Mouse (Mus musculus): ENCODE measurements at regions not wholly inside any gene's neighbourhood (a gene's known extent, or its start where the extent isn't known, plus 50 kb on each side); places are given as distances from the start of the nearest gene placed in this dataset.

- H3K4me3 ChIP-seq = no peak overlapping the region
- 78% methylated on average over 4 of the region's 4 CpGs for WGBS
- H3K4me1 ChIP-seq (replicated peaks) = no peaks in the 10 kb centered on the region; the same call in 1 of the 2 replicates
- ATAC-seq (ENCODE audit: low FRiP score, low read depth) = no peak
- H3K27ac ChIP-seq (replicated peaks) = no peak overlapping the region
- H3K27me3 ChIP-seq = 0 out of 2 replicates have a peak, but pooled peaks cover 4% of the 10 kb centered on the region
- no peaks in the 10 kb centered on the region for H3K36me3 ChIP-seq
- no peaks in the 10 kb centered on the region for H3K9me3 ChIP-seq
- H3K4me2 ChIP-seq = no peak overlapping the region
- no peak overlapping the region for H3K9ac ChIP-seq
Measured at GRCm38 (mm10) chr5:119739386-119739785, 68.9 kb downstream of the Tbx3 start.

- Histone ChIP-seq H3K4me2 (no peak overlapping the region), H3K27ac (replicated peaks) (no peak overlapping the region), H3K27me3 (0 out of 2 replicates have a peak, but pooled peaks cover 4% of the 10 kb centered on the region), H3K4me3 (no peak overlapping the region), H3K4me1 (replicated peaks) (no peaks in the 10 kb centered on the region; the same call in 1 of the 2 replicates), H3K9ac (no peak overlapping the region), H3K36me3 (no peaks in the 10 kb centered on the region), H3K9me3 (no peaks in the 10 kb centered on the region)
- ATAC-seq (ENCODE audit: low FRiP score, low read depth) = no peak; the same call in 1 of the 2 replicates
- WGBS = 3% methylated on average over 6 of the region's 6 CpGs
Measured at GRCm38 (mm10) chr5:119741116-119741515, 70.6 kb downstream of the Tbx3 start.

GRCm38 (mm10) chr5:119743733-119744132 lies 73.3 kb downstream of the Tbx3 start:
- H3K9ac ChIP-seq = no peak overlapping the region
- H3K4me2 ChIP-seq = no peak overlapping the region
- no peaks in the 10 kb centered on the region for H3K9me3 ChIP-seq
- no peak overlapping the region for H3K4me3 ChIP-seq
- H3K27me3 ChIP-seq = peaks cover 24% of the 10 kb centered on the region
- WGBS = 83% methylated on average over 10 of the region's 10 CpGs
- peaks cover 5% of the 10 kb centered on the region for H3K4me1 ChIP-seq (replicated peaks)
- H3K27ac ChIP-seq (replicated peaks) = no peak overlapping the region
- ATAC-seq (ENCODE audit: low FRiP score, low read depth) = no peak
- H3K36me3 ChIP-seq = no peaks in the 10 kb centered on the region

GRCm38 (mm10) chr5:119747038-119747437 lies 76.6 kb downstream of the Tbx3 start:
- Histone ChIP-seq H3K9ac (no peak overlapping the region), H3K27me3 (peaks cover 51% of the 10 kb centered on the region), H3K9me3 (no peaks in the 10 kb centered on the region), H3K4me1 (replicated peaks) (peaks cover 10% of the 10 kb centered on the region), H3K4me3 (no peak overlapping the region), H3K36me3 (no peaks in the 10 kb centered on the region), H3K27ac (replicated peaks) (no peak overlapping the region), H3K4me2 (no peak overlapping the region)
- no peak for ATAC-seq (ENCODE audit: low FRiP score, low read depth)
- 76% methylated on average over 10 of the region's 10 CpGs for WGBS

- Histone ChIP-seq H3K27me3 (peaks cover 51% of the 10 kb centered on the region), H3K36me3 (no peaks in the 10 kb centered on the region), H3K4me1 (replicated peaks) (peaks cover 10% of the 10 kb centered on the region), H3K9ac (no peak overlapping the region), H3K4me2 (peak overlapping the region; percentile 45), H3K4me3 (peak overlapping the region; percentile 19; the same call in 1 of the 2 replicates), H3K9me3 (no peaks in the 10 kb centered on the region), H3K27ac (replicated peaks) (no peak overlapping the region)
- WGBS = under 1% methylated on average over 21 of the region's 21 CpGs
- ATAC-seq (ENCODE audit: low FRiP score, low read depth) = no peak
Measured at GRCm38 (mm10) chr5:119748667-119749066, 78.2 kb downstream of the Tbx3 start.

GRCm38 (mm10) chr5:119749153-119749552 lies 78.7 kb downstream of the Tbx3 start:
- H3K27ac ChIP-seq (replicated peaks) = no peak overlapping the region
- peak overlapping the region; percentile 45 for H3K4me2 ChIP-seq
- no peaks in the 10 kb centered on the region for H3K9me3 ChIP-seq
- no peaks in the 10 kb centered on the region for H3K36me3 ChIP-seq
- ATAC-seq (ENCODE audit: low FRiP score, low read depth) = no peak
- WGBS = 7% methylated on average over 14 of the region's 17 CpGs
- H3K4me1 ChIP-seq (replicated peaks) = peaks cover 10% of the 10 kb centered on the region
- H3K4me3 ChIP-seq = no peak overlapping the region
- no peak overlapping the region for H3K9ac ChIP-seq
- peaks cover 49% of the 10 kb centered on the region for H3K27me3 ChIP-seq

- WGBS = 60% methylated on average over 9 of the region's 9 CpGs
- no peaks in the 10 kb centered on the region for H3K36me3 ChIP-seq
- no peak overlapping the region for H3K27ac ChIP-seq (replicated peaks)
- no peak overlapping the region for H3K9ac ChIP-seq
- no peak overlapping the region for H3K4me2 ChIP-seq
- no peak overlapping the region for H3K4me3 ChIP-seq
- ATAC-seq (ENCODE audit: low FRiP score, low read depth) = no peak
- H3K4me1 ChIP-seq (replicated peaks) = no peaks in the 10 kb centered on the region
- no peaks in the 10 kb centered on the region for H3K9me3 ChIP-seq
- H3K27me3 ChIP-seq = peaks cover 9% of the 10 kb centered on the region; the same call in 1 of the 2 replicates
Measured at GRCm38 (mm10) chr5:119755782-119756181, 76.7 kb upstream of the Tbx5 start.

- no peaks in the 10 kb centered on the region for H3K4me1 ChIP-seq (replicated peaks)
- no peak for ATAC-seq (ENCODE audit: low FRiP score, low read depth)
- no peaks in the 10 kb centered on the region for H3K27me3 ChIP-seq
- no peak overlapping the region for H3K9ac ChIP-seq
- no peak overlapping the region for H3K4me2 ChIP-seq
- no peaks in the 10 kb centered on the region for H3K36me3 ChIP-seq
- H3K9me3 ChIP-seq = no peaks in the 10 kb centered on the region
- WGBS = 67% methylated on average over 4 of the region's 4 CpGs
- no peak overlapping the region for H3K4me3 ChIP-seq
- H3K27ac ChIP-seq (replicated peaks) = no peak overlapping the region
Measured at GRCm38 (mm10) chr5:119758880-119759279, 73.6 kb upstream of the Tbx5 start.

GRCm38 (mm10) chr5:119762102-119762501 lies 70.4 kb upstream of the Tbx5 start:
- Histone ChIP-seq H3K36me3 (no peaks in the 10 kb centered on the region), H3K4me3 (no peak overlapping the region), H3K27ac (replicated peaks) (no peak overlapping the region), H3K27me3 (peaks cover 3% of the 10 kb centered on the region; the same call in 1 of the 2 replicates), H3K9me3 (no peaks in the 10 kb centered on the region), H3K4me1 (replicated peaks) (no peaks in the 10 kb centered on the region), H3K9ac (no peak overlapping the region), H3K4me2 (no peak overlapping the region)
- WGBS = 80% methylated on average over 4 of the region's 4 CpGs
- no peak for ATAC-seq (ENCODE audit: low FRiP score, low read depth)

GRCm38 (mm10) chr5:119763337-119763736 lies 69.1 kb upstream of the Tbx5 start:
- Histone ChIP-seq H3K9ac (no peak overlapping the region), H3K9me3 (no peaks in the 10 kb centered on the region), H3K27ac (replicated peaks) (no peak overlapping the region), H3K36me3 (no peaks in the 10 kb centered on the region), H3K4me1 (replicated peaks) (no peaks in the 10 kb centered on the region), H3K4me2 (no peak overlapping the region), H3K4me3 (no peak overlapping the region), H3K27me3 (peaks cover 6% of the 10 kb centered on the region; the same call in 1 of the 2 replicates)
- ATAC-seq (ENCODE audit: low FRiP score, low read depth) = no peak
- 58% methylated on average over 7 of the region's 7 CpGs for WGBS

- Histone ChIP-seq H3K27ac (replicated peaks) (no peak overlapping the region), H3K9me3 (no peaks in the 10 kb centered on the region), H3K36me3 (no peaks in the 10 kb centered on the region), H3K27me3 (peaks cover 6% of the 10 kb centered on the region; the same call in 1 of the 2 replicates), H3K4me2 (no peak overlapping the region), H3K9ac (no peak overlapping the region), H3K4me3 (no peak overlapping the region), H3K4me1 (replicated peaks) (no peaks in the 10 kb centered on the region)
- WGBS = 61% methylated on average over 13 of the region's 13 CpGs
- no peak for ATAC-seq (ENCODE audit: low FRiP score, low read depth)
Measured at GRCm38 (mm10) chr5:119766372-119766771, 66.1 kb upstream of the Tbx5 start.

GRCm38 (mm10) chr5:119770951-119771350 lies 61.5 kb upstream of the Tbx5 start:
- 76% methylated on average over 2 of the region's 2 CpGs for WGBS
- ATAC-seq (ENCODE audit: low FRiP score, low read depth) = no peak
- no peaks in the 10 kb centered on the region for H3K9me3 ChIP-seq
- no peaks in the 10 kb centered on the region for H3K4me1 ChIP-seq (replicated peaks)
- no peak overlapping the region for H3K4me2 ChIP-seq
- no peak overlapping the region for H3K9ac ChIP-seq
- no peaks in the 10 kb centered on the region for H3K36me3 ChIP-seq
- H3K27ac ChIP-seq (replicated peaks) = no peak overlapping the region
- H3K4me3 ChIP-seq = no peak overlapping the region
- peaks cover 4% of the 10 kb centered on the region; the same call in 1 of the 2 replicates for H3K27me3 ChIP-seq
